Mouse (Mus musculus): ENCODE measurements around the gene Ifna14.

DNA sequence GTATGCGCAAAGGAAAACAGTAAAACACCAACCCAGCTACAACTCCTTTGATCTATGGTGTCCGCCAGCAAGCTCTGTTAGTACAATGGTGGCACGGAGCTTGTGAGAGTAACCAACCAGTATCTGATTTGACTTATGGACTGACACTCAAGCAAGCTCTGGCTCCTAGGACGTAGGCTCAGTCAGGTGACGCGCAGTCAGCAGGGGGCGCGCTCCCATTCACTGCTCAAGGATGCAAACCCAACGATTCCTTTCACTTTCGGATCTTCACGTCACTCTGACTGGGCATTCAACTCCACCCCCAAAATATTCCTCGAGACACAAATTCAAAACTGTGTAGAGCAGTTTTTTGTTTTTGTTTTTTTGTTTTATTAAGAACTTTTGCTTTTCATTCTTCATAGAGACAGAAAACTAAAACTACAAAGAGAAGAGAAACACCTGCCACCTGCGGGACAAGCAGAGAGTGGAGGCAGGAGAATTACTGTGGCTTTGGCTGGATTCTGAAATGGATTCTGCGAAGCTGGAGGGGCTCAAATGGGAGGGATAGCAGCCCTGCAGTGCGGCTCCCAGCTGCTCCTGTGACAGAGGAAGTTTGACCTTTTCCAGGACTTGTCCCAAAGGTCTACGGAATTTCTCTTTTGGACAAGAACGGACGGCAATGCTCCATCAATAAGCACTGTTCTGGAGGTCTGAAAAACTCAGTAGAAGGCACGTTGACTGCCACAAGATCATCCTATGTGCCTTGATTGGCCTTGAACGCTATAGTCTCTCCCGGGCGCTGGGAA lies 21.2 kb downstream of the Ifna14 start:
- TF ChIP-seq CTCF (IDR thresholded peaks at IDR 0.05), result peak; percentile 87
- 0 out of 2 replicates have a peak, but pooled peaks have one; percentile 50 for TF ChIP-seq EP300 (IDR thresholded peaks at IDR 0.05; ENCODE audit: insufficient read depth, low read depth, low read length)
- TF ChIP-seq POLR2A (IDR thresholded peaks at IDR 0.05; ENCODE audit: insufficient read depth, low read depth, low read length), result no peak
